Mouse (Mus musculus): ENCODE results near the gene Klk1b5.
A peak's percentile ranks its signal among the peaks of the same experiment; 100 is the strongest.
"Not testable (repeated sequence)": the region's sequence is repeated elsewhere in the genome, so short reads cannot be mapped to it uniquely, and the experiment has no call there.

The Klk1b5 gene

GRCm38 (mm10) chr7:44215645-44216044, at the start of gene Klk1b5:
Gene Klk1b5 (plus strand): TSS chr7:44215945.
- DNase-seq (ENCODE audit: low read depth) = no peak

- DNase-seq (ENCODE audit: low read depth) = no peak
Measured at GRCm38 (mm10) chr7:44179299-44180045, 36.3 kb upstream of the Klk1b5 start.

GRCm38 (mm10) chr7:44186516-44186915, 29.2 kb upstream of the Klk1b5 start:
- not testable (repeated sequence) for DNase-seq (ENCODE audit: low read depth)

- not testable (repeated sequence) for DNase-seq (ENCODE audit: low read depth)
Measured at GRCm38 (mm10) chr7:44187936-44188335, 27.8 kb upstream of the Klk1b5 start, which contains the start of gene Klk1b24. Gene Klk1b24 (plus strand): TSS chr7:44188236.

GRCm38 (mm10) chr7:44193466-44193865, 22.3 kb upstream of the Klk1b5 start:
- DNase-seq (ENCODE audit: low read depth) = not testable (repeated sequence)

- DNase-seq (ENCODE audit: low read depth) = no peak
Measured at GRCm38 (mm10) chr7:44197891-44198290, 17.9 kb upstream of the Klk1b5 start, which contains the start of gene Klk1b3. Gene Klk1b3 (plus strand): TSS chr7:44198191.

GRCm38 (mm10) chr7:44207135-44207534, 8.6 kb upstream of the Klk1b5 start, which contains the start of gene Klk1b4:
Gene Klk1b4 (plus strand): TSS chr7:44207435.
- not testable (repeated sequence) for DNase-seq (ENCODE audit: low read depth)

GRCm38 (mm10) chr7:44208307-44208706, 7.4 kb upstream of the Klk1b5 start:
- DNase-seq (ENCODE audit: low read depth) = no peak

GRCm38 (mm10) chr7:44221601-44222000, 5.9 kb downstream of the Klk1b5 start:
- DNase-seq (ENCODE audit: low read depth) = not testable (repeated sequence)

- not testable (repeated sequence) for DNase-seq (ENCODE audit: low read depth)
Measured at GRCm38 (mm10) chr7:44222335-44222734, 6.6 kb downstream of the Klk1b5 start.

- no peak for DNase-seq (ENCODE audit: low read depth)
Measured at GRCm38 (mm10) chr7:44225076-44225475, 9.3 kb downstream of the Klk1b5 start, which contains the start of gene Klk1. Gene Klk1 (plus strand): TSS chr7:44225360.

- no peak for DNase-seq (ENCODE audit: low read depth)
Measured at GRCm38 (mm10) chr7:44235909-44236308, 20.2 kb downstream of the Klk1b5 start, which contains the start of gene Gm36864. Gene Gm36864 (plus strand): TSS chr7:44236177.

GRCm38 (mm10) chr7:44239913-44240312, 24.2 kb downstream of the Klk1b5 start:
- DNase-seq (ENCODE audit: low read depth) = no peak

GRCm38 (mm10) chr7:44240712-44241111, 25.0 kb downstream of the Klk1b5 start:
- no peak for DNase-seq (ENCODE audit: low read depth)

- DNase-seq (ENCODE audit: low read depth) = no peak
Measured at GRCm38 (mm10) chr7:44241163-44241562, 25.4 kb downstream of the Klk1b5 start.

- DNase-seq (ENCODE audit: low read depth) = no peak
Measured at GRCm38 (mm10) chr7:44244080-44244479, 28.3 kb downstream of the Klk1b5 start.

GRCm38 (mm10) chr7:44246055-44246983, 30.6 kb downstream of the Klk1b5 start, which contains the start of the genes 1700028J19Rik and 2410002F23Rik:
Gene 1700028J19Rik (minus strand): TSS chr7:44246695.
Gene 2410002F23Rik (plus strand): TSS chr7:44246722.
- DNase-seq (ENCODE audit: low read depth) = peak; percentile 68

GRCm38 (mm10) chr7:44246984-44247470, 31.3 kb downstream of the Klk1b5 start:
- DNase-seq (ENCODE audit: low read depth) = peak; percentile 35

- no peak for DNase-seq (ENCODE audit: low read depth)
Measured at GRCm38 (mm10) chr7:44247971-44248370, 32.2 kb downstream of the Klk1b5 start.

- DNase-seq (ENCODE audit: low read depth) = no peak
Measured at GRCm38 (mm10) chr7:44249248-44249647, 33.5 kb downstream of the Klk1b5 start.

- DNase-seq (ENCODE audit: low read depth) = not testable (repeated sequence)
Measured at GRCm38 (mm10) chr7:44250732-44251275, 35.1 kb downstream of the Klk1b5 start.

Data from c-Kit-positive CD71-positive TER-119-negative erythroid progenitor cells, embryonic 14.5 days (primary cell).